Mouse (Mus musculus): ENCODE data around the gene Thumpd1.
"Not testable (repeated sequence)": the region's sequence is repeated elsewhere in the genome, so short reads cannot be mapped to it uniquely, and the experiment has no call there.

The Thumpd1 gene

GRCm38 (mm10) chr7:119720253-119720946 lies at the start of gene Thumpd1:
TSS of gene Thumpd1 (minus strand) at chr7:119720798.
- DNase-seq (ENCODE audit: extremely low spot score, low read depth, low spot score): peak; percentile 86

- no peak for DNase-seq (ENCODE audit: extremely low spot score, low read depth, low spot score)
Observed at GRCm38 (mm10) chr7:119769895-119770294, 49.3 kb upstream of the Thumpd1 start.

- no peak for DNase-seq (ENCODE audit: extremely low spot score, low read depth, low spot score)
Observed at GRCm38 (mm10) chr7:119766996-119767395, 46.4 kb upstream of the Thumpd1 start.

- no peak for DNase-seq (ENCODE audit: extremely low spot score, low read depth, low spot score)
Observed at GRCm38 (mm10) chr7:119764377-119764776, 43.8 kb upstream of the Thumpd1 start.

- no peak for DNase-seq (ENCODE audit: extremely low spot score, low read depth, low spot score)
Observed at GRCm38 (mm10) chr7:119762166-119762697, 41.6 kb upstream of the Thumpd1 start.

GRCm38 (mm10) chr7:119760527-119760951 lies 39.9 kb upstream of the Thumpd1 start, which contains the start of gene Acsm3:
TSS of gene Acsm3 (plus strand) at chr7:119760923.
- DNase-seq (ENCODE audit: extremely low spot score, low read depth, low spot score): no peak

GRCm38 (mm10) chr7:119753696-119754095 lies 33.1 kb upstream of the Thumpd1 start:
- DNase-seq (ENCODE audit: extremely low spot score, low read depth, low spot score): no peak

GRCm38 (mm10) chr7:119749942-119750341 lies 29.3 kb upstream of the Thumpd1 start:
- no peak for DNase-seq (ENCODE audit: extremely low spot score, low read depth, low spot score)

- no peak for DNase-seq (ENCODE audit: extremely low spot score, low read depth, low spot score)
Observed at GRCm38 (mm10) chr7:119748761-119749160, 28.2 kb upstream of the Thumpd1 start.

GRCm38 (mm10) chr7:119745869-119746268 lies 25.3 kb upstream of the Thumpd1 start:
- DNase-seq (ENCODE audit: extremely low spot score, low read depth, low spot score): no peak

GRCm38 (mm10) chr7:119744321-119744720 lies 23.7 kb upstream of the Thumpd1 start:
- DNase-seq (ENCODE audit: extremely low spot score, low read depth, low spot score): no peak

GRCm38 (mm10) chr7:119739798-119740468 lies 19.3 kb upstream of the Thumpd1 start:
- DNase-seq (ENCODE audit: extremely low spot score, low read depth, low spot score): not testable (repeated sequence)

GRCm38 (mm10) chr7:119738877-119739276 lies 18.3 kb upstream of the Thumpd1 start:
- DNase-seq (ENCODE audit: extremely low spot score, low read depth, low spot score): no peak

GRCm38 (mm10) chr7:119731262-119731661 lies 10.7 kb upstream of the Thumpd1 start:
- DNase-seq (ENCODE audit: extremely low spot score, low read depth, low spot score): not testable (repeated sequence)

GRCm38 (mm10) chr7:119727621-119728020 lies 7.0 kb upstream of the Thumpd1 start:
- DNase-seq (ENCODE audit: extremely low spot score, low read depth, low spot score): no peak

GRCm38 (mm10) chr7:119720947-119721310 lies 331 bp upstream of the Thumpd1 start:
- no peak for DNase-seq (ENCODE audit: extremely low spot score, low read depth, low spot score)

- DNase-seq (ENCODE audit: extremely low spot score, low read depth, low spot score): no peak
Observed at GRCm38 (mm10) chr7:119714111-119714510, 6.5 kb downstream of the Thumpd1 start.

- DNase-seq (ENCODE audit: extremely low spot score, low read depth, low spot score): no peak
Observed at GRCm38 (mm10) chr7:119694926-119695325, 25.7 kb downstream of the Thumpd1 start.

- no peak for DNase-seq (ENCODE audit: extremely low spot score, low read depth, low spot score)
Observed at GRCm38 (mm10) chr7:119692302-119692701, 28.3 kb downstream of the Thumpd1 start.

- DNase-seq (ENCODE audit: extremely low spot score, low read depth, low spot score): no peak
Observed at GRCm38 (mm10) chr7:119689726-119690125, 30.9 kb downstream of the Thumpd1 start, which contains the start of gene Acsm4. TSS of gene Acsm4 (plus strand) at chr7:119690026.

GRCm38 (mm10) chr7:119682699-119683098 lies 37.9 kb downstream of the Thumpd1 start:
- no peak for DNase-seq (ENCODE audit: extremely low spot score, low read depth, low spot score)

- no peak for DNase-seq (ENCODE audit: extremely low spot score, low read depth, low spot score)
Observed at GRCm38 (mm10) chr7:119680107-119680506, 40.5 kb downstream of the Thumpd1 start.

Measured in hindlimb bud, embryonic 11.5 days (tissue).